Mouse (Mus musculus) midbrain, embryonic 14.5 days (tissue): ENCODE measurements around the gene Pramel5. TPM values are rescaled to one million over a fixed set of nuclear protein-coding genes. Genes with fewer than 3 reads are reported as not detected.
"Not testable (repeated sequence)": the region's sequence is repeated elsewhere in the genome, so short reads cannot be mapped to it uniquely, and the experiment has no call there.

ENCODE experiments used
- ATAC-seq: fragments of 200-750 bp; cut with Nextera tagmentation; 2 replicates; pipeline ENCODE4 v1.8.0; 2017; ENCODE audit warnings: moderate number of reproducible peaks, moderate library complexity; ENCODE audit not compliant: low FRiP score, low TSS enrichment
- DNase-seq: peaks from one replicate; pipeline ENCODE4 v3.0.0-alpha.2; 2015
- H3K27ac ChIP-seq: fragments of 300-500 bp; sonication (generic); replicated peaks from 2 replicates; pipeline ENCODE4 v1.5.1; 2014; ENCODE audit warnings: mild to moderate bottlenecking, low read depth, low read length, moderate library complexity
- H3K27me3 ChIP-seq: fragments of 300-500 bp; sonication (generic); 2 replicates; pipeline ENCODE4 v1.6.1; 2014; ENCODE audit warnings: low read length, control low read depth, mixed read lengths; ENCODE audit not compliant: control insufficient read depth, insufficient read depth
- H3K36me3 ChIP-seq: fragments of 300-500 bp; sonication (generic); 2 replicates; pipeline ENCODE4 v1.6.1; 2014; ENCODE audit warnings: low read length, control low read depth; ENCODE audit not compliant: control insufficient read depth, insufficient read depth
- H3K4me1 ChIP-seq: fragments of 300-500 bp; sonication (generic); 2 replicates; pipeline ENCODE4 v1.6.1; 2014; ENCODE audit warnings: mild to moderate bottlenecking, antibody characterized with exemption, low read length, control low read depth; ENCODE audit not compliant: control insufficient read depth, insufficient read depth
- H3K4me2 ChIP-seq: fragments of 300-500 bp; sonication (generic); 2 replicates; pipeline ENCODE4 v1.6.1; 2014; ENCODE audit warnings: mild to moderate bottlenecking, low read length, moderate library complexity
- H3K4me3 ChIP-seq: fragments of 300-500 bp; sonication (generic); replicated peaks from 2 replicates; pipeline ENCODE4 v1.5.1; 2014; ENCODE audit warnings: low read depth, low read length
- H3K9ac ChIP-seq: fragments of 300-500 bp; sonication (generic); replicated peaks from 2 replicates; pipeline ENCODE4 v1.6.1; 2014; ENCODE audit warnings: mild to moderate bottlenecking, low read length, moderate library complexity
- H3K9me3 ChIP-seq: fragments of 300-500 bp; sonication (generic); 2 replicates; pipeline ENCODE4 v1.6.1; 2016; ENCODE audit warnings: low read length, control low read depth, mixed read lengths; ENCODE audit not compliant: control insufficient read depth
- WGBS: fragments of 180-500 bp; shearing (Covaris S2); extraction: QIAGEN DNeasy Blood & Tissue Kit; methylation state at CpG from one replicate; pipeline ENCODE4 v1.1.7; 2014; 5-methylcytosine and 5-hydroxymethylcytosine counted together
- polyA plus RNA-seq: library from polyadenylated mRNA; unstranded; fragments of >200 nt; fragmentation: Nextera tagmentation; extraction: Ambion mirVana; gene quantifications from 2 replicates; pipeline ENCODE4 v1.2.1, GENCODE M21; 2014

The Pramel5 gene
- polyA plus RNA-seq = not detected in 2 replicates

DNA sequence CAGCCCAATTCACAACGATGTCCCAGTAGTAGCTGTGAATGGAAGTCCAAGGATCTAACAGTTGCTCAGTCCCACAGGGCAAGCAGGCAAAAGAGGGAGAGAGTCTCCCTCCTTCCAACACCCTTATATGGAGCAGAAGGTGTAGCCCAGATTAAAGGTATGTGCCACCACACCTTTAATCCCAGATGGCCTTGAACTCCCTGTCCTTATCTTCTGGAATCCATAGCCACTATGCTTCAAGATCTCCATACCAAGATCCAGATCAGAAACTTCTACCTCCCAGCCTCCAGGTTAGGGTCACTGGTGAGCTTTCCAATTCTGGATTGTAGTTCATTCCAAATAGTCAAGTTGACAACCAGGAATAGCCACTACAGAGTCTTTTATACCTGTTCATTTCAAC is at the start of gene Pramel5:
Pramel5 (minus strand) TSS at position 101 of the 400 bp plus-strand sequence.
- not testable (repeated sequence) for H3K4me3 ChIP-seq, H3K9me3 ChIP-seq, H3K27me3 ChIP-seq, H3K4me2 ChIP-seq, ATAC-seq, H3K4me1 ChIP-seq, H3K9ac ChIP-seq, DNase-seq, H3K27ac ChIP-seq, H3K36me3 ChIP-seq
- 78% methylated on average over 1 of the region's 1 CpGs for WGBS

DNA sequence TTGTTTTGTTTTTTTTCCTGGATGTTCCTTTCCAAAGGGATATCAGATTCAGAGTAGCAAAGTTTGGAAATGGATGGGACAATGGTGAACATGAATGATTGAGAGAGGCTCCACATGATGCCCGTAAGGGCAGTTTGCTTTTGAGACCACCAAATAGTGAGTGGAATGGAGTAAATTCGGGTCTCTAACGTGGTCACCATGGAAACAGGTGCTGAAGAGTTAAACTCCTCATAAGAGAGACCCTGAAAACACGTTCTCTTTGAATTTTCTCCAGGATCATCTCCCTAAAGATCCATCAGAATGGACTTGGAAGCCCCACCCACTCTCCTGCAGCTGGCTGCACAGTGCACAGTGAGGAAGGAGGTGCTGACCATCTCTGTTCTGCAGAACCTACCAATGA is 49.7 kb upstream of the Pramel5 start, which contains the start of gene Gm13128:
Gm13128 (plus strand) TSS at position 301 of the 400 bp plus-strand sequence.
- not testable (repeated sequence) for DNase-seq, ATAC-seq, H3K4me3 ChIP-seq, H3K9ac ChIP-seq, H3K9me3 ChIP-seq, H3K4me1 ChIP-seq, H3K4me2 ChIP-seq, H3K36me3 ChIP-seq, H3K27ac ChIP-seq, H3K27me3 ChIP-seq
- WGBS = 43% methylated on average over 4 of the region's 4 CpGs

DNA sequence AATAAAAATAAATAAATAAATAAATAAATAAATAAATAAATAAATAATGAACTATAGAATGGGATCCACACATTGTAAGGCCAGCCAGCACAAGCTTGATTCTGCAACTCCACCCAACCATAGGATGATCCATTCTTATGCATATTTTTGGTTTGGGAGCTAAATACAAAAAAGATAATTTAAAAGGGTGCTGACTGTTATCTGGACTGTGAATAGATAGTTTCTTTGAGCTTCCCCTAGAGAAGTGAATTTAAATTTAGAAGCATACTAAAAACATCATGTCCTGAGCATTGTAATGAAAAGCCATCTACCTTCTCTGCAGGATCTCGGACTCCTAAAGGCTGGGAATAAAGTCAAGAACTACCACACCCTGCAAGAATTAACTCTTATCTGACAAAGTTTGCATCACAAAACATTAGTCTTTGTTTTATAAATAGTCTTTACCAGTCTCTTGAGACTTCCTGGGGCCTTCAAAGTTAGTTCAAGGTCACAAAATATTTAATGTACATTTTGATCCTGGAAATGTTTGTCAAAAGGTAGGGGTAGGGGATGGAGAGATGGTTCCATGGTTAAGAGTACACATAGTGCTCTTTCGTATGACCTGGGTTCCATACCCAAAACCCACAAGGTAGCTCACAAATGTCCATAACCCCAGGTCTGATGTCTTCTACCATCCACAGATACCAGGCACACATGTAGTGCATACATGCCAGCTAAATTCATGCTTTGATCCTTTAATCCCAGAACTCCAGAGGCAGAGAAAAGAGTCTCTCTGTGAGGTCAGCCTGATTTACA is 32.6 kb upstream of the Pramel5 start:
- ATAC-seq, H3K36me3 ChIP-seq, H3K4me3 ChIP-seq, H3K27me3 ChIP-seq, H3K27ac ChIP-seq, H3K9me3 ChIP-seq, H3K4me1 ChIP-seq, DNase-seq, H3K9ac ChIP-seq, H3K4me2 ChIP-seq: not testable (repeated sequence)
- WGBS = 64% methylated on average over 2 of the region's 2 CpGs

DNA sequence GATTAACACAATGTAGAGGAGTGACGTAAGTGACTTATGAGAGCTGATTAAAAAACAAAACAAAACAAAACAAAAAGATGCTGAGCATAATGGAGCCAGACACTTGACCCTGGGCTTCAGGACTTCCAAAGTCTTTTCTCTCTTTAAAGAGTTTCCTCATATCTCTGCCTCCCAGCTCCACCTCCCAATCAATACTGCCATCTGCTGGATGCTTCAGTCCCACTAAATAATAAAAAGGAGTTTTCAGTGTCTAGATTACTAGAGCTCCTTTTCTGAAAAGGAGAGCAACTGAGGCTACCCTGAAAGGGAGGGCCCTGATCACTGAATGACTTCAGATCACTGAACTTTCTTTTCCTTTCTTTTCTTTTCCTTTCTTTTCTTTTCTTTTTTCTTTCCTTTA is 19.1 kb upstream of the Pramel5 start:
- H3K27me3 ChIP-seq, H3K27ac ChIP-seq, H3K9ac ChIP-seq, H3K4me2 ChIP-seq, H3K4me1 ChIP-seq, ATAC-seq, H3K36me3 ChIP-seq, DNase-seq, H3K4me3 ChIP-seq, H3K9me3 ChIP-seq: not testable (repeated sequence)
- WGBS = 57% methylated on average over 1 of the region's 1 CpGs

DNA sequence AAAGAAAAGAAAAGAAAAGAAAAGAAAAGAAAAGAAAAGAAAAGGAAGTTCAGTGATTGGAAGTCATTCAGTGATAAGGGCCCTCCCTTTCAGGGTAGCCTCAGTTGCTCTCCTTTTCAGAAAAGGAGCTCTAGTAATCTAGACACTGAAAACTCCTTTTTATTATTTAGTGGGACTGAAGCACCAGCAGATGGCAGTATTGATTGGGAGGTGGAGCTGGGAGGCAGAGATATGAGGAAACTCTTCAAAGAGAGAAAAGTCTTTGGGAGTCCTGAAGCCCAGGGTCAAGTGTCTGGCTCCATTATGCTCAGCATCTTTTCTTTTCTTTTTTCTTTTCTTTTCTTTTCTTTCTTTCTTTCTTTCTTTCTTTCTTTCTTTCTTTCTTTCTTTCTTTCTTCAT is 25.5 kb downstream of the Pramel5 start:
- H3K4me3 ChIP-seq, H3K27me3 ChIP-seq, H3K4me1 ChIP-seq, H3K36me3 ChIP-seq, H3K27ac ChIP-seq, ATAC-seq, H3K9ac ChIP-seq, DNase-seq, H3K4me2 ChIP-seq: not testable (repeated sequence)
- peaks cover 17% of the 10 kb centered on the region for H3K9me3 ChIP-seq

Other genes starting within 250 kb of the Pramel5 start
- not detected in 2 replicates for gene Pramel4, start 221.4 kb downstream of the Pramel5 start, polyA plus RNA-seq
- gene Gm13102, start 174.0 kb downstream of the Pramel5 start, polyA plus RNA-seq = not detected in 2 replicates
- not detected in 2 replicates for gene Oog3, start 117.8 kb downstream of the Pramel5 start, polyA plus RNA-seq
- gene Oog2, start 89.8 kb downstream of the Pramel5 start, polyA plus RNA-seq = not detected in 2 replicates
- gene C87977, start 67.2 kb downstream of the Pramel5 start, polyA plus RNA-seq = not detected in 2 replicates
- not detected in 2 replicates for gene Gm13128, start 49.8 kb upstream of the Pramel5 start, polyA plus RNA-seq
- not detected in 2 replicates for gene Gm13119, start 77.5 kb upstream of the Pramel5 start, polyA plus RNA-seq
- gene Pramef20, start 97.4 kb upstream of the Pramel5 start, polyA plus RNA-seq = not detected in 2 replicates
- not detected in 2 replicates for gene Pramef12, start 128.0 kb upstream of the Pramel5 start, polyA plus RNA-seq
- gene 1700012P22Rik, start 158.3 kb upstream of the Pramel5 start, polyA plus RNA-seq = not detected in 2 replicates
- not detected in 2 replicates for gene Gm9944, start 172.8 kb upstream of the Pramel5 start, polyA plus RNA-seq
- gene Aadacl3, start 183.3 kb upstream of the Pramel5 start, polyA plus RNA-seq = not detected in 2 replicates
- not detected in 2 replicates for gene 9430007A20Rik, start 239.3 kb upstream of the Pramel5 start, polyA plus RNA-seq